Mouse (Mus musculus) spleen, adult 18-20 months (tissue): Measurements from ENCODE around the gene Oxnad1.

Experiments used
- DNase-seq, 2 experiments: peaks; one replicate each; pipeline ENCODE4 v3.0.0; 2022; ENCODE audit warnings: mixed read lengths in 2 of 2

The Oxnad1 gene

GRCm38 (mm10) chr14:32145809-32146511 is 60.8 kb downstream of the Oxnad1 start:
- no peak for DNase-seq

- no peak for DNase-seq
Observed at GRCm38 (mm10) chr14:32146578-32146977, 61.4 kb downstream of the Oxnad1 start.

- no peak for DNase-seq
Observed at GRCm38 (mm10) chr14:32150872-32151271, 65.7 kb downstream of the Oxnad1 start.

- DNase-seq: no peak
Observed at GRCm38 (mm10) chr14:32152243-32152965, 67.2 kb downstream of the Oxnad1 start.
